Mouse (Mus musculus) neural tube, embryonic 15.5 days (tissue): ENCODE data around the gene Cnpy2. TPM values are rescaled to one million over a fixed set of nuclear protein-coding genes. Genes with fewer than 3 reads are reported as not detected.

Experiments
- ATAC-seq: fragments of 200-750 bp; cut with Nextera tagmentation; 2 replicates; pipeline ENCODE4 v1.8.0; 2017; ENCODE audit warnings: mild to moderate bottlenecking, moderate TSS enrichment, moderate library complexity; ENCODE audit not compliant: low FRiP score
- H3K27ac ChIP-seq: fragments of 300-500 bp; sonication (generic); replicated peaks from 2 replicates; pipeline ENCODE4 v1.5.1; 2015; ENCODE audit warnings: mild to moderate bottlenecking, inconsistent platforms
- H3K27me3 ChIP-seq: fragments of 300-500 bp; sonication (generic); replicated peaks from 2 replicates; pipeline ENCODE4 v1.6.1; 2015; ENCODE audit warnings: inconsistent platforms
- H3K36me3 ChIP-seq: fragments of 300-500 bp; sonication (generic); 2 replicates; pipeline ENCODE4 v1.6.1; 2015; ENCODE audit warnings: inconsistent platforms
- H3K4me1 ChIP-seq: fragments of 300-500 bp; sonication (generic); 2 replicates; pipeline ENCODE4 v1.6.1; 2015; ENCODE audit warnings: inconsistent platforms
- H3K4me2 ChIP-seq: fragments of 300-500 bp; sonication (generic); 2 replicates; pipeline ENCODE4 v1.6.1; 2015; ENCODE audit warnings: inconsistent platforms, mild to moderate bottlenecking, moderate library complexity
- H3K4me3 ChIP-seq: fragments of 300-500 bp; sonication (generic); replicated peaks from 2 replicates; pipeline ENCODE4 v1.5.1; 2015; ENCODE audit warnings: mild to moderate bottlenecking, inconsistent platforms
- H3K9ac ChIP-seq: fragments of 300-500 bp; sonication (generic); replicated peaks from 2 replicates; pipeline ENCODE4 v1.6.1; 2015; ENCODE audit warnings: mild to moderate bottlenecking, inconsistent platforms
- H3K9me3 ChIP-seq: fragments of 300-500 bp; sonication (generic); replicated peaks from 2 replicates; pipeline ENCODE4 v1.6.1; 2016; ENCODE audit warnings: inconsistent platforms
- WGBS: fragments of 180-500 bp; shearing (Covaris S2); methylation state at CpG from one replicate; pipeline ENCODE4 v1.1.7; 2015; ENCODE audit warnings: mixed read lengths; 5-methylcytosine and 5-hydroxymethylcytosine counted together
- polyA plus RNA-seq: library from polyadenylated mRNA; unstranded; fragments of >200 nt; fragmentation: Nextera tagmentation; extraction: Ambion mirVana; gene quantifications from 2 replicates; pipeline ENCODE4 v1.2.1, GENCODE M21; 2015

Cnpy2 gene
- polyA plus RNA-seq, 1 experiment from 2014 or later: 201 TPM

DNA sequence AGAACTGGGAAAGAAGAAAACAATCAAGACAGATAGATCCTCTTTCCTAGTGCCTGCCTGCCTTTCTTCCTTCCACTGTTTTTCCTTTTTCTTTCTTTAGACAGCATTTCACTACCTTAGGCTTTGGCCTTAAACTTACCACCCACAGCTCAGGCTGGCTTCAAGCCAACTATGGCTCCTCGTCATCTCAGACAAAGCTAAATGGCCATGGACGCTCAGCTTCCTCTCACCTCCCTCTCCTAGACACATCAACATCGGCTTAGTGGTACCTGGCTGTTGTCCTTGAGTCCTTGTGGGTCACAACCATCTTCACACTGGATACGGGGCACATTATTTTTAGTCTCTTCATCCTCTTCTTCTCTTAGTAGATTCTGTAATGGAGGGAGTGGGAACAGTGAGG lies 25.0 kb upstream of the Cnpy2 start:
- ATAC-seq: no peak

DNA sequence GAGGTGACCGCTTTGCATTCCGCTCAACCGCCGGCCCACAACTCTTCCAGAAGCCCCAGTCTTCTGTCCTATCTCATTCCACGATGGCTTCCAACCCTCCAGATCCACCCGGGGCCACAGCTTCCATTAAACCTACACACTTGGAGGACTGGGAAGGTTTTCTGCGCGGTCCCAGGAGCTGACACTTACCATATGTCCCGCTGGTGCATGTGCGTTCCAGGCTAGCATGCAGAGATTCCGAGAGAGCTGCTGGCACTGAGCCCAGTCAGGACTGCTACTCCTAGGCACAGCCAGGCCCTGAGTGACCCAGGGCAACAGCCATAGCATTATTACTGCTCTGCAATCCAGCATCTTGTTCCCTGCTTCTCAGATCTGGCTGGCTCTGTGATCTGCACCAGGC lies 24.6 kb upstream of the Cnpy2 start:
- no peak overlapping the region for H3K4me2 ChIP-seq
- peaks cover 7% of the 10 kb centered on the region for H3K4me1 ChIP-seq
- no peak overlapping the region for H3K27ac ChIP-seq
- WGBS: 73% methylated on average over 11 of the region's 11 CpGs
- no peak overlapping the region for H3K4me3 ChIP-seq
- H3K27me3 ChIP-seq: no peaks in the 10 kb centered on the region
- H3K36me3 ChIP-seq: peaks cover 7% of the 10 kb centered on the region; the same call in 1 of the 2 replicates
- no peak for ATAC-seq
- no peaks in the 10 kb centered on the region for H3K9me3 ChIP-seq
- H3K9ac ChIP-seq: no peak overlapping the region

More for the DNA sequence above, 25.0 kb upstream of the Cnpy2 start:
- Histone ChIP-seq H3K27me3 (no peaks in the 10 kb centered on the region), H3K4me1 (peaks cover 3% of the 10 kb centered on the region), H3K9ac (no peak overlapping the region), H3K4me3 (no peak overlapping the region), H3K4me2 (no peak overlapping the region), H3K9me3 (no peaks in the 10 kb centered on the region), H3K36me3 (peaks cover 11% of the 10 kb centered on the region), H3K27ac (no peak overlapping the region)
- 65% methylated on average over 4 of the region's 4 CpGs for WGBS

DNA sequence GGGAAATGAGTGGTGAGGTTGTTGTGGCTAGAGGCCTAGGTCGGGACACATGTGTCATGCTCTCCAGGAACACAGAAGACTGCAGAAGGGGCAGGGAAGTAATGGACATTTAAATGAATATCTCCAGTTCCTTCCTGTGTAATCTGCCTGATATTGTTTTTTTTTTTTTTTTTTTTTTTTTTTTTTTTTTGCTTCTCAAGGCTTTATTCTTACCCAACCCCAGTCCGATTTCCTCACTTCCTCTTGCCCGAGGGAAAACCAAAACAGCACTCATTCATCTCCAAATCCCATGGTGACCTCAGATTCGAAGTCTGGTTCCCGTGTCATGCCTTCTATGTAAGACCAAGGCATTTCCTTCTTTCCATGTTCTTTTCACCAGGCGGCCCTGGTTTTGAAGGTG lies 24.0 kb upstream of the Cnpy2 start:
- H3K4me3 ChIP-seq: no peak overlapping the region
- 76% methylated on average over 6 of the region's 6 CpGs for WGBS
- H3K36me3 ChIP-seq: 0 out of 2 replicates have a peak, but pooled peaks cover 3% of the 10 kb centered on the region
- no peak for ATAC-seq
- no peaks in the 10 kb centered on the region for H3K27me3 ChIP-seq
- no peak overlapping the region for H3K27ac ChIP-seq
- no peak overlapping the region for H3K4me2 ChIP-seq
- no peak overlapping the region for H3K9ac ChIP-seq
- H3K4me1 ChIP-seq: peaks cover 7% of the 10 kb centered on the region
- H3K9me3 ChIP-seq: no peaks in the 10 kb centered on the region

DNA sequence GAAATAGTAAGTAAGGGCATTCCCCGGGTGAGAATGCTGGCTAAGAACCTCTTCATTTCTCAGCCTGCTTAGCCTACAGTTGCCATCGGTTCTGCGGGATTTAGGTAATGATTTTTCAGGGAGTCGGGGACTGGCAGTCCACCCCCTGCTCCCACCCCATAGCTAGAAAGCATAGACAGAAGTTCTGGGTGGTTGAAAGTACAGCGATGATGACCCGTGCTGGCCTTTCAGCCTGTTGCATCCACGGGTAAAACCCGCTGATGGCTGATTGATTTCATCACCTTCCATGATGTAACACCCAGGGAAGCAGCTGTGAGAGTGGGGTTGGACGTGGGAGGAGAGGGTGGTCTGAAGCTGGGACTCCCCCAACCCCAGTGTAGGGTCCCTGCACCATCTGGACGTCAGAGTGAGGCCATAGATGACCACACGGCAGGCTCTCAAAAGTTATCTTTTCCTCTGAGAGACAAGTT lies 23.5 kb upstream of the Cnpy2 start, which contains the start of gene Il23a:
Gene Il23a, minus strand, starts transcription at position 51 of the 470 bp plus-strand sequence.
- no peak within 1 kb of the TSS for H3K4me3 ChIP-seq
- H3K27me3 ChIP-seq: no peaks in the 10 kb centered on the region
- H3K9me3 ChIP-seq: no peaks in the 10 kb centered on the region
- peaks cover 9% of the 10 kb centered on the region for H3K4me1 ChIP-seq
- no peaks in the 10 kb centered on the region for H3K36me3 ChIP-seq
- WGBS: 84% methylated on average over 11 of the region's 11 CpGs
- no peak for ATAC-seq
- no peak within 1 kb of the TSS for H3K4me2 ChIP-seq
- no peak within 1 kb of the TSS for H3K27ac ChIP-seq
- no peak within 1 kb of the TSS for H3K9ac ChIP-seq

DNA sequence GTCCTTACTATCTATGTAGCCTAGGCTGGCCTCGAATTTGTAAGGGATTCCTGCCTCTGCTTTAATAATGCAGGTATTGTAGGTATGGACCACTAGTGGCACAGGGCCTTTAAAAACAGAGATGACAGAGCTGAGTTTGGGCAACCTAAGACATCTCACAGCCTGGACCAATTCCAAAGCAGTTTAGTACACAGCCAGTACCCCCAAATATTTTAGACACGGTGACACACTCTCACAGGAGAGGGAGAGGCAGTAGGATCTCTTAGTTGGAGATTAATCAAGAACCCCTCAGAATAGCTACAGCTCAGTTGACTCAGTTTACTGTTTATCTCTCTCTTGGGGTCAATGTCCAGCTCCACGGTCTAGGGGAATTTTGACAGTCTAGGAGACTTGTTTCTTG lies 19.9 kb upstream of the Cnpy2 start:
- Histone ChIP-seq H3K36me3 (no peaks in the 10 kb centered on the region), H3K4me2 (peak overlapping the region; percentile 86), H3K9me3 (no peaks in the 10 kb centered on the region), H3K27me3 (no peaks in the 10 kb centered on the region), H3K27ac (peak overlapping the region; percentile 99), H3K9ac (peak overlapping the region; percentile 91), H3K4me1 (peaks cover 20% of the 10 kb centered on the region), H3K4me3 (peak overlapping the region; percentile 62)
- ATAC-seq: no peak
- WGBS: 41% methylated on average over 3 of the region's 3 CpGs

DNA sequence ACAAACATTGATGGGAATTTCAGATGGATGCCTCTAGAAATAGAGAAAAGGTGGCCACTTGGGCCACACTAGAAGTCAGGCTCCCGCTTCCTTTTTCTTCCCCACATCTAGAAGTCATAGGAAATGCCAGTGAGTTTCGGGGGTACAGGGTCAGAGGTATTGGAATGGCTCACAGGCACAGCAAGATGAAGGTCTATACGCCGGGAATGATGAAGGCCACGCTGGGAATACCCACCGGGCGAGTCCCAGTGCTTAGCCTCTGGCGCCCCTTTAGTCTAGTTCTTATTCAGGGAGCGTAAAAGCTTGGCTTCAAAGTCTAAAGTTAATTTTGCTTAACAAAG lies 19.5 kb upstream of the Cnpy2 start:
- WGBS: under 1% methylated on average over 9 of the region's 9 CpGs
- ATAC-seq: peak; percentile 63
- H3K27ac ChIP-seq: peak overlapping the region; percentile 99
- H3K27me3 ChIP-seq: no peaks in the 10 kb centered on the region
- H3K4me2 ChIP-seq: peak overlapping the region; percentile 86
- H3K9me3 ChIP-seq: no peaks in the 10 kb centered on the region
- H3K36me3 ChIP-seq: 0 out of 2 replicates have a peak, but pooled peaks cover under 1% of the 10 kb centered on the region
- peak overlapping the region; percentile 91 for H3K9ac ChIP-seq
- peak overlapping the region; percentile 62 for H3K4me3 ChIP-seq
- H3K4me1 ChIP-seq: peaks cover 20% of the 10 kb centered on the region

DNA sequence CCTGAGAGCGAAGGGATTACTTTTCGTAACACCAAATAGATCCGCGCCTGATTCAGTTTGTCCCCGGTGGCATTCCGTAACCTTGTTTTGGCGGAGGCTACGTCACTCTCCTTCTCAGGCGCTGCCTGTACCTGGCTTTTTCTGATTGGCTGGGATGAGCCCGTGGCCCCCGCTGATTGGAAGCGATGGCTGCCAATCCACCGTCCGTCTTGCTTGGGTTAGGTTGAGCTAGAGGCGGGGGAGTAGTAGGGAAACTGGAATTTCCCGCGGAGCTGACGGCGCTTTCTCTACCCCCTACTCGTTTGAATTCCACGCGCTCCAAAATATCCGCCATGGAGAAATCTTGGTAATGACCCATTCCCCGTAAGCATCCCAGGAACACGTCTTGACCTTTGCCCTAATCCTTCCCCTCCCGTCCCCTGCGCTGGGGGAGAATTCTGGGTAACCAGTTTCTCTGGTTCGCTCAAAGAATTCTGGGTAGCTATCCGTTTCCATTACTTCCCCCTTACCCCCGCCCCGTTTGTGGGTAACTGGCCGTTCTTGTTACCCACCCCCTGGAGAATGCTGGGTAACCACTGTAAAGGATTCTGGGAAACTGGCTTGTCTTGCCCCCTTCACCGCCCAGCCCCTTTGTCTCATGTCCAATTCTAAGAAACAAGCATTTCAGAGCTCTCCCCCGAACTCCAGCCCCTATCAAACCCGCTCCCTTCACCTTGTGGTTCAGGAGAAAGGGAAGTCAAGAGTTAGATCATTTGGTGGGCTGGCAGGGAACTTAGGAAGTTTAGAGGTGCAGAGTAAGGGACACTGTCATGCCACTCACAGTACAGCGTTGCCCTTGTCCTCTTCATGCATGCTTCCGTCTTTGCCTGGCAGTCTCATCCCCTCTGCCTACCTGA lies 18.9 kb upstream of the Cnpy2 start, which contains the start of gene Pan2:
Gene Pan2, plus strand, starts transcription at position 210 of the 896 bp plus-strand sequence.
- 1% methylated on average over 37 of the region's 37 CpGs for WGBS
- Histone ChIP-seq H3K27ac (peak within 1 kb of the TSS; percentile 99), H3K27me3 (no peaks in the 10 kb centered on the region), H3K4me1 (peaks cover 20% of the 10 kb centered on the region), H3K9me3 (no peaks in the 10 kb centered on the region), H3K9ac (peak within 1 kb of the TSS; percentile 91), H3K4me3 (peak within 1 kb of the TSS; percentile 62), H3K36me3 (peaks cover 6% of the 10 kb centered on the region; the same call in 1 of the 2 replicates), H3K4me2 (peak within 1 kb of the TSS; percentile 86)
- ATAC-seq: peak; percentile 99

DNA sequence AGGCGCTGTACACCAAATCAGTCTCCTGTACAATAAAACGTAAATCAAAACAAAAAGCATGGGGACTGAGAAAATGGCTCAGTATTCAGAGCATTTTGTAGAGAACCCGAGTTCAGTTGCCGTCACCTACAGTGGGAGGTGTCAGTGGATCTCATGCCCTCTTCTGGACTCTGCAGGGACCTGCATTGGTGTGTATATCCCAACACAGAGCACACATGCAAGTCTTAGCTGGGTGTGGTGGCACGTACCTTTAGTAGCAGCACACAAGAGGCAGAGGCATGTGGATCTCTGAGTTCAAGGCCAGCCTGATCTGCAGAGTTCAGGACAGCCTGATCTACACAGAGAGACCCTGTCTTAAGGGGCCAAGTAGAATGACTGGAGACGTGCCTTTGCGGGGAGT lies 12.6 kb upstream of the Cnpy2 start:
- no peak for ATAC-seq
- Histone ChIP-seq H3K9me3 (no peaks in the 10 kb centered on the region), H3K4me3 (no peak overlapping the region), H3K9ac (no peak overlapping the region), H3K36me3 (peaks cover 42% of the 10 kb centered on the region), H3K27me3 (no peaks in the 10 kb centered on the region), H3K4me2 (no peak overlapping the region), H3K27ac (0 out of 2 replicates have a peak overlapping the region, but pooled peaks have one; percentile 9), H3K4me1 (peaks cover 11% of the 10 kb centered on the region)
- 80% methylated on average over 7 of the region's 7 CpGs for WGBS

DNA sequence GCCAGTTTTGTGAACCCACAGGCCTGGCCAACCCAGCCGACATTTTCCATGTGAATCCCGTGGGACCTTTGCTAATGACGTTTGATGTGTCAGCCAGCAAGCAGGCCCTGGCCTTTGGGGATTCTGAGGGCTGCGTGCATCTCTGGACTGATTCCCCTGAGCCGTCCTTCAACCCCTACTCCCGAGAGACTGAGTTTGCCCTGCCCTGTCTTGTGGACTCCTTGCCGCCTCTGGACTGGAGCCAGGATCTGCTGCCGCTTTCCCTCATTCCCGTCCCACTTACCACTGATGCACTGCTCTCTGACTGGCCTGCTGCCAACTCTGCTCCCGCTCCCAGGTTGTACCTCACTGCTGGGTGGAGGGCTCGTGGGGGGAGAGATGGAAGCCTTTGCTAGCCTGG lies 12.1 kb upstream of the Cnpy2 start:
- peaks cover 47% of the 10 kb centered on the region for H3K36me3 ChIP-seq
- 50% methylated on average over 11 of the region's 11 CpGs for WGBS
- H3K27ac ChIP-seq: peak overlapping the region; percentile 9; the same call in 1 of the 2 replicates

DNA sequence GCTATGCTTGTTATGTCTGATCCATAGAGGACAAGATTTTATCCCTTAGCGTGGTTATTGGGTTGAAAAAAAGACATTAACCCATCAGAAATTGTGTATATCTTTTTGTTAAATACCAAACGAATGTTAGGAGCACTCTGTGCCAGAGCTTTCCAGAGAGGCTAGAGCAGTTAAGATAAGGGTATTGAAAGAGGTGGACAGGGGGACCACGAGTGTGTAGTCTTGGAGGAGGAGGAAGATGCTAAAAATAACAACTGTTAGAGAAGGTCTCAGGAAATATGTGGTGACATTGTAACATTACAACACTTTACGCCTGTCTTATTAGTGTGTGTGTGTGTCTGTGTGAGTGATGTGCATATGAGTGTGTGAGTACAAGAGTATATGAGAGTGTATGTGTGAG lies 11.4 kb upstream of the Cnpy2 start:
- no peak overlapping the region for H3K9ac ChIP-seq
- H3K4me2 ChIP-seq: no peak overlapping the region
- WGBS: 90% methylated on average over 4 of the region's 4 CpGs
- no peak for ATAC-seq
- peaks cover 54% of the 10 kb centered on the region for H3K36me3 ChIP-seq
- H3K4me1 ChIP-seq: peaks cover 9% of the 10 kb centered on the region
- H3K9me3 ChIP-seq: no peaks in the 10 kb centered on the region
- H3K27me3 ChIP-seq: no peaks in the 10 kb centered on the region
- no peak overlapping the region for H3K27ac ChIP-seq
- H3K4me3 ChIP-seq: no peak overlapping the region

More for the DNA sequence above, 12.1 kb upstream of the Cnpy2 start:
- peak; percentile 14; the same call in 1 of the 2 replicates for ATAC-seq
- Histone ChIP-seq H3K4me3 (no peak overlapping the region), H3K27me3 (no peaks in the 10 kb centered on the region), H3K4me2 (no peak overlapping the region), H3K4me1 (peaks cover 9% of the 10 kb centered on the region), H3K9me3 (no peaks in the 10 kb centered on the region), H3K9ac (0 out of 2 replicates have a peak overlapping the region, but pooled peaks have one; percentile 14)

DNA sequence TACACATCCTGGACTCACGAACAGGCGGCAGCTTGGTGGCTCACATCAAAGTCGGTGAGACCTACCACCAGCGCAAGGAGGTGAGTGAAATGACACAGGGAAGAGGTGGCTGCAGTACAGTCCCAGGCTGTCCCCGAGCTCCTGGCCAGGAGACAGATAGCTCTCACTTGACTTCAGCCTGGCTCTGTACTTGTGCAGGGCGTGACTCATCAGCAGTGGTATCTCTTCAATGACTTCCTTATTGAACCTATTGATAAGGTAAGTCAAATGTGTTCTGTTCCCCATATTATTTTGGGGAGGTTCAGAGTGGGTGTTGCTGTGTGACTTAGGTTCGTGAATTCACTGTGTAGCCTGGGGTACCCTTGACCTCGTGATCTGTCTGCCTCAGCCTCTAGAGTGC lies 6.7 kb upstream of the Cnpy2 start:
- H3K4me2 ChIP-seq: no peak overlapping the region
- H3K4me3 ChIP-seq: no peak overlapping the region
- H3K9ac ChIP-seq: no peak overlapping the region
- ATAC-seq: no peak
- WGBS: 93% methylated on average over 8 of the region's 8 CpGs
- no peak overlapping the region for H3K27ac ChIP-seq
- peaks cover 75% of the 10 kb centered on the region for H3K36me3 ChIP-seq
- no peaks in the 10 kb centered on the region for H3K27me3 ChIP-seq
- H3K9me3 ChIP-seq: no peaks in the 10 kb centered on the region
- peaks cover under 1% of the 10 kb centered on the region; the same call in 1 of the 2 replicates for H3K4me1 ChIP-seq

DNA sequence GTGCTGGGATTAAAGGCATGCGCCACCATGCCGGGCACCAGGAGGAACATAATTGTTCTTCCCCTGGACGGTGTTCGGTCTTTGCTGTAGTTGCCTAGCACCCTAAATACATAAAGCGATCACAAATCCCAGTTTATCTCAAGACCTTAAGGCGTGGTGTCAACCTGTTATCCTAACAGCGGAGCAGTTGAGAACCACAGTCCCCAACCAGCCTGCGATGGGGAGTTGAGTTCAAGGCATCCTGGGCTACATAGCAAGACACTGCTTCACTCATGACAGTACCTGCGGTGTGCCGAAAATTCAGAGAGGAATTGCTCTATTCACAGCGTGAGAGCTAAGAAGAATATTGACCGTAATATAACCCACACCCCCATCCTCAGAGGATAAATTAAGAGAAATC lies 618 bp upstream of the Cnpy2 start:
- Histone ChIP-seq H3K4me3 (peak overlapping the region; percentile 91), H3K27me3 (no peaks in the 10 kb centered on the region), H3K4me2 (peak overlapping the region; percentile 77), H3K36me3 (peaks cover 54% of the 10 kb centered on the region), H3K9me3 (no peaks in the 10 kb centered on the region), H3K9ac (peak overlapping the region; percentile 23; the same call in 1 of the 2 replicates), H3K4me1 (peaks cover 19% of the 10 kb centered on the region), H3K27ac (peak overlapping the region; percentile 46; the same call in 1 of the 2 replicates)
- no peak for ATAC-seq
- 61% methylated on average over 12 of the region's 12 CpGs for WGBS
